Mouse (Mus musculus): Measurements from ENCODE around the gene Tbc1d8.

DNA sequence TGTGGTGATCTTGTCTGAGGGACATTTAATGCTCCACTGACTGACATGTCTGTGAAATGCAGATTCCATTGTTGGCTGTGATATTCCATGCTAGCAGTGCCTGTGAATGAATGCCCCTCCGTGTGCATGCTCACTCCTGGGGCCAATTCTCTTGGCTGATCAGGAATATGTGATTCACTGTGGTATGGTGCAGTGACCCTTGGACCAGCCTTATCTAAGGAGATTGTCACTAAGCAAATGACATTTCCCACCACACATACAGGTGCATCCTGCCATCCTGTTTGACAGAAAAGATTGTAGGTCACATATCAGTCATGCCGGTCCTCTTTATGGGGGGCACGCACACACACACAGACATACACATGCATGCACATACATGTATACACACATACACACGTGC, 146.1 kb downstream of the Tbc1d8 start:
- no peak for TF ChIP-seq CTCF (conservative IDR thresholded peaks at IDR 0.05; ENCODE audit: low read length)
- no peak for TF ChIP-seq POU5F1 (IDR thresholded peaks at IDR 0.05; ENCODE audit: borderline replicate concordance, low read length)
- TF ChIP-seq NANOG (IDR thresholded peaks at IDR 0.05; ENCODE audit: borderline replicate concordance, low read length) = no peak
